Mouse (Mus musculus) limb, embryonic 14.5 days (tissue): ENCODE measurements around the gene Myzap. TPM values are rescaled to one million over a fixed set of nuclear protein-coding genes. Genes with fewer than 3 reads are reported as not detected.

ENCODE experiments used
- ATAC-seq: fragments of 200-750 bp; cut with Nextera tagmentation; 2 replicates; pipeline ENCODE4 v1.8.0; 2017; ENCODE audit warnings: low read depth, moderate number of reproducible peaks, moderate TSS enrichment; ENCODE audit not compliant: low FRiP score
- DNase-seq: peaks from one replicate; pipeline ENCODE4 v3.0.0-alpha.2; 2015; ENCODE audit warnings: low spot score
- H3K27ac ChIP-seq: fragments of 300-500 bp; sonication (generic); replicated peaks from 2 replicates; pipeline ENCODE4 v1.5.1; 2014; ENCODE audit warnings: low read depth, mild to moderate bottlenecking, low read length, moderate library complexity, mixed read lengths
- H3K27me3 ChIP-seq: fragments of 300-500 bp; sonication (generic); 2 replicates; pipeline ENCODE4 v1.6.1; 2014; ENCODE audit warnings: low read length, mixed read lengths; ENCODE audit not compliant: control insufficient read depth, insufficient read depth
- H3K36me3 ChIP-seq: fragments of 300-500 bp; sonication (generic); 2 replicates; pipeline ENCODE4 v1.6.1; 2014; ENCODE audit warnings: mild to moderate bottlenecking, low read length, moderate library complexity, mixed read lengths; ENCODE audit not compliant: control insufficient read depth, insufficient read depth
- H3K4me1 ChIP-seq: fragments of 300-500 bp; sonication (generic); 2 replicates; pipeline ENCODE4 v1.6.1; 2014; ENCODE audit warnings: antibody characterized with exemption, low read length, mixed read lengths; ENCODE audit not compliant: control insufficient read depth, insufficient read depth
- H3K4me2 ChIP-seq: fragments of 300-500 bp; sonication (generic); replicated peaks from 2 replicates; pipeline ENCODE4 v1.6.1; 2014; ENCODE audit warnings: low read depth, mild to moderate bottlenecking, low read length, moderate library complexity; ENCODE audit not compliant: severe bottlenecking
- H3K4me3 ChIP-seq: fragments of 300-500 bp; sonication (generic); replicated peaks from 2 replicates; pipeline ENCODE4 v1.5.1; 2014; ENCODE audit warnings: low read length
- H3K9ac ChIP-seq: fragments of 300-500 bp; sonication (generic); 2 replicates; pipeline ENCODE4 v1.6.1; 2014; ENCODE audit warnings: mild to moderate bottlenecking, low read depth, low read length, moderate library complexity; ENCODE audit not compliant: severe bottlenecking
- H3K9me3 ChIP-seq: fragments of 300-500 bp; sonication (generic); 2 replicates; pipeline ENCODE4 v1.6.1; 2016; ENCODE audit warnings: low read length; ENCODE audit not compliant: control insufficient read depth
- POLR2A ChIP-seq: fragments of 200-500 bp; IDR thresholded peaks from 2 replicates; pipeline ENCODE4 v1.8.0; 2012; ENCODE audit warnings: inconsistent platforms, mild to moderate bottlenecking, moderate library complexity, borderline replicate concordance; ENCODE audit not compliant: insufficient read depth, insufficient read length; ENCODE audit errors: extremely low read depth
- WGBS: fragments of 180-500 bp; shearing (Covaris S2); extraction: QIAGEN DNeasy Blood & Tissue Kit; methylation state at CpG from one replicate; pipeline ENCODE4 v1.1.7; 2014; 5-methylcytosine and 5-hydroxymethylcytosine counted together
- polyA plus RNA-seq, 2 experiments: library from polyadenylated mRNA; depleted of rRNA in 1 of 2; stranded (reverse) in 1 of 2; unstranded in 1 of 2; fragments of >200 nt; fragmentation: Nextera tagmentation in 1 of 2; extraction: Ambion mirVana in 1 of 2; gene quantifications; 2 replicates each; pipeline versions ENCODE4 v1.2.1 to v1.2.3; 2012 to 2014

The Myzap gene
- polyA plus RNA-seq, 2 experiments: 16.1 to 33.1 TPM

GRCm38 (mm10) chr9:71604914-71605635 lies 12.9 kb upstream of the Myzap start:
- H3K36me3 ChIP-seq: no peaks in the 10 kb centered on the region
- H3K9ac ChIP-seq: no peak overlapping the region
- no peak for ATAC-seq
- no peak for DNase-seq
- no peaks in the 10 kb centered on the region for H3K9me3 ChIP-seq
- peaks cover 11% of the 10 kb centered on the region for H3K4me1 ChIP-seq
- TF ChIP-seq POLR2A: no peak
- H3K4me2 ChIP-seq: no peak overlapping the region
- no peak overlapping the region for H3K27ac ChIP-seq
- H3K27me3 ChIP-seq: no peaks in the 10 kb centered on the region
- no peak overlapping the region for H3K4me3 ChIP-seq
- WGBS: 37% methylated on average over 6 of the region's 6 CpGs

- Histone ChIP-seq H3K36me3 (no peaks in the 10 kb centered on the region), H3K27me3 (no peaks in the 10 kb centered on the region), H3K4me2 (no peak overlapping the region), H3K4me3 (no peak overlapping the region), H3K9me3 (no peaks in the 10 kb centered on the region), H3K4me1 (no peaks in the 10 kb centered on the region), H3K9ac (no peak overlapping the region), H3K27ac (no peak overlapping the region)
- WGBS: 65% methylated on average over 7 of the region's 7 CpGs
- no peak for DNase-seq
- TF ChIP-seq POLR2A: no peak
- no peak for ATAC-seq
Measured at GRCm38 (mm10) chr9:71599861-71600260, 7.7 kb upstream of the Myzap start.

- no peak for DNase-seq
- Histone ChIP-seq H3K27me3 (no peaks in the 10 kb centered on the region), H3K36me3 (no peaks in the 10 kb centered on the region), H3K9ac (no peak overlapping the region), H3K9me3 (no peaks in the 10 kb centered on the region), H3K27ac (no peak overlapping the region), H3K4me1 (peaks cover 5% of the 10 kb centered on the region; the same call in 1 of the 2 replicates), H3K4me3 (no peak overlapping the region), H3K4me2 (no peak overlapping the region)
- TF ChIP-seq POLR2A: no peak
- ATAC-seq: no peak
- WGBS: 68% methylated on average over 6 of the region's 6 CpGs
Measured at GRCm38 (mm10) chr9:71596888-71597287, 4.7 kb upstream of the Myzap start.

GRCm38 (mm10) chr9:71592577-71593285 lies 571 bp upstream of the Myzap start:
- ATAC-seq (no peak), DNase-seq (no peak)
- H3K9ac ChIP-seq: peak overlapping the region; percentile 63; the same call in 1 of the 2 replicates

GRCm38 (mm10) chr9:71591106-71591505 lies 1.1 kb downstream of the Myzap start:
- Histone ChIP-seq H3K9me3 (no peaks in the 10 kb centered on the region; the same call in 1 of the 2 replicates), H3K27ac (no peak overlapping the region), H3K4me3 (no peak overlapping the region), H3K4me1 (peaks cover 13% of the 10 kb centered on the region; the same call in 1 of the 2 replicates), H3K36me3 (no peaks in the 10 kb centered on the region), H3K27me3 (no peaks in the 10 kb centered on the region), H3K4me2 (no peak overlapping the region; the same call in 1 of the 2 replicates), H3K9ac (no peak overlapping the region)
- DNase-seq (no peak), ATAC-seq (no peak)
- WGBS: 56% methylated on average over 5 of the region's 5 CpGs
- TF ChIP-seq POLR2A: no peak

More at GRCm38 (mm10) chr9:71592577-71593285, 571 bp upstream of the Myzap start:
- TF ChIP-seq POLR2A: no peak
- Histone ChIP-seq H3K4me3 (peak overlapping the region; percentile 56), H3K27me3 (no peaks in the 10 kb centered on the region), H3K4me1 (peaks cover 13% of the 10 kb centered on the region; the same call in 1 of the 2 replicates), H3K4me2 (peak overlapping the region; percentile 91), H3K27ac (no peak overlapping the region), H3K9me3 (no peaks in the 10 kb centered on the region), H3K36me3 (no peaks in the 10 kb centered on the region)
- 33% methylated on average over 6 of the region's 6 CpGs for WGBS
